Comparison of ENCODE assay signal across 8 mouse cellular contexts in the genomic region with DNA sequence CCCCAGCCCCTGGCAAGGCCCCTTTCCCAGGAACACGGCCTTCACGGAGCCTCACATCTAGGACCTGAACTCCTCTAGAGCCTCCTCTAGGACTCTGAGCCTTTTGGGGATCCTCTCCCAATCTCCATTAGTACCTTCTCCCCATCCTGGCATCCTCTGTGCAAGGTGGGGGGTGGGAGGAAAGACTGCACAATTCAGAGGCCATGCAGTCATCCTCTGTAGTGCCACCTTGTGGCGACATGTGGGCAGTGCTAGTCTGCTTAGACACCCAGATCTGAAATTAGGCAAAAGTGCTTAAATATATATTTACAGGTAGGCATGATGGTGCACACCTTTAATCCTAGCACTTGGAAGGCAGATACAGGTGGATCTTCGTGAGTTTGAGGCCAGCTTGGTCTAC. TPM values are rescaled to one million over a fixed set of nuclear protein-coding genes. Genes with fewer than 3 reads are reported as not detected.
A peak's percentile ranks its signal among the peaks of the same experiment; 100 is the strongest.
DNase-seq lines count a peak whose midpoint lies in the region; ATAC-seq lines count a peak whose summit lies in the region.

No protein-coding gene starts in this region.

- H3K36me3 ChIP-seq in heart, embryonic 10.5 days: no peaks in the 10 kb centered on the region
- no peaks in the 10 kb centered on the region for H3K36me3 ChIP-seq in embryonic facial prominence, embryonic 11.5 days (replicated peaks; ENCODE audit: control insufficient read depth, insufficient read depth, low read depth, low read length)

- intact Hi-C loops in heart, postnatal 14 days (cut with DNase I): no loop called here

- no peak overlapping the region for H3K4me3 ChIP-seq in heart, embryonic 10.5 days
- H3K4me3 ChIP-seq in embryonic facial prominence, embryonic 11.5 days (ENCODE audit: low read depth, low read length): no peak overlapping the region

- WGBS in heart, embryonic 10.5 days: 37% methylated on average over 4 of the region's 4 CpGs
- WGBS in embryonic facial prominence, embryonic 11.5 days: 47% methylated on average over 4 of the region's 4 CpGs

- no peaks in the 10 kb centered on the region for H3K9me3 ChIP-seq in heart, embryonic 10.5 days
- no peaks in the 10 kb centered on the region for H3K9me3 ChIP-seq in embryonic facial prominence, embryonic 11.5 days (replicated peaks; ENCODE audit: control insufficient read depth, low read length)

- peak; percentile 35 to 64 for DNase-seq in heart, postnatal 14 days
- DNase-seq in heart, embryonic 10.5 days (ENCODE audit: low spot score): no peak
- peak; percentile 6 to 17 for DNase-seq in CD8-positive naive resting alpha-beta T cell, adult 2 months (ENCODE audit: low read depth in 2 of 2, low spot score in 2 of 2)
- DNase-seq in adrenal gland, postnatal 25 days: peak; percentile 35
- DNase-seq in embryonic facial prominence, embryonic 11.5 days (ENCODE audit: low spot score): peak; percentile 65
- peak; percentile 71 to 77 for DNase-seq in layer of hippocampus, postnatal 10 days (ENCODE audit: low spot score in 2 of 2)
- DNase-seq in mesoderm, embryonic 11.5 days (ENCODE audit: low read depth, low spot score): peak; percentile 65

- peaks cover 41% of the 10 kb centered on the region for H3K27me3 ChIP-seq in heart, embryonic 10.5 days (ENCODE audit: insufficient read depth, poor library complexity, severe bottlenecking)
- H3K27me3 ChIP-seq in embryonic facial prominence, embryonic 11.5 days (ENCODE audit: control insufficient read depth, insufficient read depth, low read length): no peaks in the 10 kb centered on the region

- H3K9ac ChIP-seq in embryonic facial prominence, embryonic 11.5 days (replicated peaks; ENCODE audit: low read length): no peak overlapping the region

- ATAC-seq in embryonic facial prominence, embryonic 11.5 days (replicated peaks; ENCODE audit: insufficient number of reproducible peaks, low FRiP score, low TSS enrichment, low read depth): no peak
- no peak for ATAC-seq in inflammation-experienced regulatory T-cells, adult 6 months

- H3K4me2 ChIP-seq in embryonic facial prominence, embryonic 11.5 days (ENCODE audit: low read depth, low read length): no peak overlapping the region

- no peak overlapping the region for H3K27ac ChIP-seq in heart, embryonic 10.5 days
- H3K27ac ChIP-seq in embryonic facial prominence, embryonic 11.5 days (replicated peaks; ENCODE audit: low read depth, low read length): no peak overlapping the region

- H3K4me1 ChIP-seq in heart, embryonic 10.5 days: peaks cover 20% of the 10 kb centered on the region
- no peaks in the 10 kb centered on the region for H3K4me1 ChIP-seq in embryonic facial prominence, embryonic 11.5 days (ENCODE audit: control insufficient read depth, insufficient read depth, low read length)

RNA-seq across cellular contexts. Expression of a gene that starts 15.0 kb away (rescaled TPM):
- not detected for total RNA-seq in heart, postnatal 14 days (2021)
- polyA plus RNA-seq in heart, embryonic 10.5 days (2016; fragmentation: Nextera tagmentation; extraction: Ambion mirVana): 0.05 TPM in 1 of 2 replicates, not detected in the other
- total RNA-seq in adrenal gland, postnatal 25 days (2021): not detected in 2 replicates
- polyA plus RNA-seq in embryonic facial prominence, embryonic 11.5 days (2014; fragmentation: Nextera tagmentation; extraction: Ambion mirVana): 0.50 and 1.4 TPM in 2 replicates
- under 1 TPM in 1 of 2 experiments, not detected in 1; 0.14 TPM for total RNA-seq in layer of hippocampus, postnatal 10 days (2021)
- polyA plus RNA-seq in inflammation-experienced regulatory T-cells, adult 6 months (2017; shearing (Covaris generic)): not detected
